Mouse (Mus musculus): ENCODE results near the gene Itsn2. TPM values are rescaled to one million over a fixed set of nuclear protein-coding genes. Genes with fewer than 3 reads are reported as not detected.

The Itsn2 gene
- polyA plus RNA-seq, 1 experiment from 2014 or later: 26.1 TPM

DNA sequence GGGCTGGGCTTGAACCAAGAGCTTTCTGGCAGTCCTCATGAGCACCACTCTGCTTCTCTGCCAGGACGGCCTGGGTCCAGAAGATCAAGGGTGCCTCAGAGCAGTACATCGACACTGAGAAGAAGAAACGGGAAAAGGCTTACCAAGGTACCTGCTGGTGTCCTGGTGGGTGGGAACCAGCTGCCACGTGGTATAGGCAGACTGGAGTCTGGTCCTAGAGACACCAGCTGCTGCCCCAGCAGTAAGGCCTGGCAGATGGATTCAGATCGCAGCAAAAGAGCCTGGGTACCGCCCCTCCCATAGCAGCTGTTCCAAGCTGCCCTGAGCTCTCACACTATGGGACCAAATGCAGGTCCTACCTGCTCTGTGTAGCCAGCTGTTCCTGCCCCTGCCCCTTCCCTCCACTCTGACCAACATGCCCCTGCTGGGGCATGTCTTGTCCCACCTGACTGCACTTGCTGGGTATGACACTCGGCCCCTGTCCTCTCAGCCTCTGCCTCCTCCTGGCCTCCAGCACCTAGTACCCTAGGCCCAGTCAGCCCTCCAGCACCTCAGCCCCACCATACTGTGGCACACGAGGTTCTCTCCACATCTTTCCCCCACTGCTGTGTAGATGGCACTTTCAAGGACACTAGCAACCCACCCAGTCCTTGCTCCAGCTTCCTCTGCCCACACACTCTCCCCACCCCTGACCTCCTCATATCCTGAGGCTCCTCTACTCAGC lies 116.6 kb downstream of the Itsn2 start:
- Histone ChIP-seq H3K27me3 (replicated peaks; ENCODE audit: control insufficient read depth, insufficient read depth, low read length) (no peaks in the 10 kb centered on the region), H3K9ac (ENCODE audit: low read depth, low read length) (no peak overlapping the region), H3K4me3 (ENCODE audit: low read depth, low read length) (no peak overlapping the region), H3K9me3 (ENCODE audit: control insufficient read depth) (no peaks in the 10 kb centered on the region), H3K4me2 (replicated peaks; ENCODE audit: low read depth) (no peak overlapping the region), H3K36me3 (ENCODE audit: control insufficient read depth, insufficient read depth) (peaks cover 68% of the 10 kb centered on the region), H3K27ac (ENCODE audit: low read depth, low read length) (no peak overlapping the region), H3K4me1 (replicated peaks; ENCODE audit: control insufficient read depth, insufficient read depth, low read length) (no peaks in the 10 kb centered on the region)
- no peak for ATAC-seq
- no peak for TF ChIP-seq CTCF (IDR thresholded peaks at IDR 0.05; ENCODE audit: low read depth)
- 75% methylated on average over 8 of the region's 8 CpGs for WGBS

DNA sequence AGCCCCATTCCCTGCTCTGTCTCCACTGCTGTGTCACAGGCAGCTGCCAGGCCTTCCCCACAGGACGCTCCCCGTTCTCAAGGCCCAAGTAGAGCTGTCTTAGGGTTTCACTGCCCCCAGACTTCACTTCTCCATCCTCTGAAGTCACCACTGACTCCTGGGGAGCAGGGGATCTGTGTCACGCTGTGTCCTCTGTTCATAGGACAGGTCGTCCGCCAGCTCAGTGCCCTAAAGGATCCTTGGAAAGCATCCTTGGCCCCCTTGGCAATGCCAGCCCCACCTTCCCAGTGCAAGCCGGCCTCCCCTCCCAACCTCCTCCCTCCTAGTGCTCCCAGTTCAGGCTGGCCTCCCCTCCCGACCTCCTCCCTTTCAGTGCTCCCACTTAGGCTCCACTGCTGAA lies 117.5 kb downstream of the Itsn2 start:
- Histone ChIP-seq H3K27ac (ENCODE audit: low read depth, low read length) (no peak overlapping the region), H3K27me3 (replicated peaks; ENCODE audit: control insufficient read depth, insufficient read depth, low read length) (no peaks in the 10 kb centered on the region), H3K9ac (ENCODE audit: low read depth, low read length) (no peak overlapping the region), H3K4me1 (replicated peaks; ENCODE audit: control insufficient read depth, insufficient read depth, low read length) (no peaks in the 10 kb centered on the region), H3K36me3 (ENCODE audit: control insufficient read depth, insufficient read depth) (peaks cover 76% of the 10 kb centered on the region), H3K9me3 (ENCODE audit: control insufficient read depth) (no peaks in the 10 kb centered on the region), H3K4me2 (replicated peaks; ENCODE audit: low read depth) (no peak overlapping the region), H3K4me3 (ENCODE audit: low read depth, low read length) (no peak overlapping the region)
- no peak for ATAC-seq
- no peak for TF ChIP-seq CTCF (IDR thresholded peaks at IDR 0.05; ENCODE audit: low read depth)
- WGBS: 90% methylated on average over 7 of the region's 7 CpGs

DNA sequence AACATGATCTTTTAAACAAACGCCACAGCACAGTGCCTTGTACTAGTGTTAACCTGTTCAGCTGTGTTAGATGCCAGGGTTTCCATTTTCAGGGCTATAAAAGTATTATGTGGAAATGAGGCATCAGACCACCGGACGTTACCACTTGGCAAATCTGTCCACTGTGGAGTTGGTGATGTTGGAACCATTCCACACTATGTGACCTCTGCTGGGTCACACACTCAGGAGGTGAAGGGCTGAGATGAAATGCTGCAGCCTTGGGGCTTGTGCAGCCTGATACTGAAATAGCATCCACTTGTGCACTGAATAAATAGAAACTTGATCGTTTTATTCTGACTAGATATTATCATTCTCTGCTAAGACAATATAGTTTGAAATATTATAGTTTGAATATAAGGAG lies 120.9 kb downstream of the Itsn2 start:
- no peak for TF ChIP-seq CTCF (IDR thresholded peaks at IDR 0.05; ENCODE audit: low read depth)
- Histone ChIP-seq H3K36me3 (ENCODE audit: control insufficient read depth, insufficient read depth) (peaks cover 61% of the 10 kb centered on the region), H3K9me3 (ENCODE audit: control insufficient read depth) (no peaks in the 10 kb centered on the region), H3K4me2 (replicated peaks; ENCODE audit: low read depth) (no peak overlapping the region), H3K4me1 (replicated peaks; ENCODE audit: control insufficient read depth, insufficient read depth, low read length) (no peaks in the 10 kb centered on the region), H3K4me3 (ENCODE audit: low read depth, low read length) (no peak overlapping the region), H3K27ac (ENCODE audit: low read depth, low read length) (no peak overlapping the region), H3K9ac (ENCODE audit: low read depth, low read length) (no peak overlapping the region), H3K27me3 (replicated peaks; ENCODE audit: control insufficient read depth, insufficient read depth, low read length) (no peaks in the 10 kb centered on the region)
- 40% methylated on average over 4 of the region's 4 CpGs for WGBS
- no peak for ATAC-seq

DNA sequence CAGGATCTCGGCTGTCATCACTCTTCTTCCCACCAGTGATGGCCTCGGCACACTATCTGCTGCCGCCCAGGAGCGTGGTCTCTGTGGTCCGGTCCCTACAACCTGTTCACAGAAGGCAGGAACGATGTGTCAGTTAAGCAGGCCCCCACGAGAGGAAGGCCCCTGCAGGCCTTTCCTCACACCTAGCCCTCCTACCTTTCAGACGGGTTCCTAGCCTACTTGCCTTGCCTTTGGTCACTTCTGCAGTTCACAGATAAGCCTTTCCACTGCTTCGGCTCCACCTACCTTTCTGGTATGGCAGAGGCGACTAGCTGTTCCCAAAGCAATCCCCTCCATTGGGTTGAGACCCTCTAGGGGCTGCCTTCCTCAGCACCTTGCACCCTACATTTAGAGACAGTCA lies 123.2 kb downstream of the Itsn2 start:
- H3K9me3 ChIP-seq (ENCODE audit: control insufficient read depth): no peaks in the 10 kb centered on the region
- no peak for ATAC-seq
- TF ChIP-seq CTCF (IDR thresholded peaks at IDR 0.05; ENCODE audit: low read depth): no peak
- H3K9ac ChIP-seq (ENCODE audit: low read depth, low read length): no peak overlapping the region
- H3K4me3 ChIP-seq (ENCODE audit: low read depth, low read length): no peak overlapping the region
- no peaks in the 10 kb centered on the region for H3K27me3 ChIP-seq (replicated peaks; ENCODE audit: control insufficient read depth, insufficient read depth, low read length)
- H3K4me1 ChIP-seq (replicated peaks; ENCODE audit: control insufficient read depth, insufficient read depth, low read length): no peaks in the 10 kb centered on the region
- H3K4me2 ChIP-seq (replicated peaks; ENCODE audit: low read depth): no peak overlapping the region
- H3K36me3 ChIP-seq (ENCODE audit: control insufficient read depth, insufficient read depth): peaks cover 41% of the 10 kb centered on the region
- 83% methylated on average over 10 of the region's 10 CpGs for WGBS
- no peak overlapping the region for H3K27ac ChIP-seq (ENCODE audit: low read depth, low read length)

DNA sequence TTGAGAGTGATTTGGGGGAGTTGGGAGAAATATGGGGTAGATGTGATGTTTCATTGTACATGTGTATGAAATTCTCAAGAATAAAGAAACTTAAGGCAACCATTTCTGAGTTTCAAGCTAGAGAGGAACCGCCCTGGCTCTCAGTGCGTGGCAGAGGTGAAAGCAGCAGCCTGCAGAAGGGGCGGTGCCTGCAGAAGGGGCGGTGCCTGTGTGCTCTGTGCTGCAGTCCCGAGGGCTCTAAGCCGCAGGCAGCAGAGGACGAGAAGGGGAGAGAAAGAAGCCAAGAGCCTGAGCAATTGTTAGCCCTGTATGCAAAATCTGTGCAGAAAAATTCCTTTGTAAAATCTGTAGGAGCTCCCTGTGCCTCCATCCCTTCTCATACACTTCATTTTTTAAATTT lies 125.0 kb downstream of the Itsn2 start:
- no peak for TF ChIP-seq CTCF (IDR thresholded peaks at IDR 0.05; ENCODE audit: low read depth)
- Histone ChIP-seq H3K27me3 (replicated peaks; ENCODE audit: control insufficient read depth, insufficient read depth, low read length) (no peaks in the 10 kb centered on the region), H3K4me3 (ENCODE audit: low read depth, low read length) (no peak overlapping the region), H3K27ac (ENCODE audit: low read depth, low read length) (no peak overlapping the region), H3K4me1 (replicated peaks; ENCODE audit: control insufficient read depth, insufficient read depth, low read length) (no peaks in the 10 kb centered on the region), H3K9me3 (ENCODE audit: control insufficient read depth) (no peaks in the 10 kb centered on the region), H3K4me2 (replicated peaks; ENCODE audit: low read depth) (peak overlapping the region; percentile 14), H3K9ac (ENCODE audit: low read depth, low read length) (no peak overlapping the region), H3K36me3 (ENCODE audit: control insufficient read depth, insufficient read depth) (peaks cover 29% of the 10 kb centered on the region)
- 3% methylated on average over 7 of the region's 7 CpGs for WGBS
- ATAC-seq: peak; percentile 72; the same call in 1 of the 2 replicates

DNA sequence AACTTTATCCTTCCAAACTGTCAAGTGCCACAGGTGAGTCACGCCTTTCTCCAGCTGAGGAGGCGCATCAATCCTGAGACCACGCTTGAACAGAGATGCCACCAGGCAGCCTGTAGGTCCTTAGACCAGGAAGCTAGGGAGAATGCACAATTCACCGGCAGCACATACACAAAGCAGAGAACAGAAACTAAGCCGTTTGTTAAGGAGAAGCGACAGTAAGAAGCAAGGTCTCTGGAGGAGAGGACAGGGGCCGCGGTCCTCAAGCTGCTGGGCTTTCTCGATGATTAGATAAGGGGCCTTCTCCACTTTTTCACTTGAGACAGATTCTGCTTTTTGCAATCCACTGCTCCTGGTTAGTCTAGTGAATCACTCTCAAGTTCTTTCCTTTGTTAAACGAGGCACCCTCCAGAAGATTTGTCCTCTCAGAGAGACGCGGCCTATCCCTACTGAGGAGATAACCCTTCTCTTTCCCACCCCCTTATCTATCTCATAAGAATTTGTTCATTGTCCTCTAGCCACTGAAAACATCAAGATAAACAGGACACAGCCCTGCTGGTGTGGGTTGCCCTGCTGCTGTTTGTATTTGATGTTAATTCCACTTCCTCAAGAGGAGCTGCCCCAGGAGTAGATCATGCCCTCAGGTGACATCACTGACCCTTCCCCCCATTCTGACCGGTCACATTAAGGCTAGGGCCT lies 126.8 kb downstream of the Itsn2 start:
- Histone ChIP-seq H3K9me3 (ENCODE audit: control insufficient read depth) (no peaks in the 10 kb centered on the region), H3K36me3 (ENCODE audit: control insufficient read depth, insufficient read depth) (peaks cover 15% of the 10 kb centered on the region; the same call in 1 of the 2 replicates), H3K4me1 (replicated peaks; ENCODE audit: control insufficient read depth, insufficient read depth, low read length) (no peaks in the 10 kb centered on the region), H3K9ac (ENCODE audit: low read depth, low read length) (no peak overlapping the region), H3K27me3 (replicated peaks; ENCODE audit: control insufficient read depth, insufficient read depth, low read length) (no peaks in the 10 kb centered on the region), H3K4me3 (ENCODE audit: low read depth, low read length) (no peak overlapping the region), H3K4me2 (replicated peaks; ENCODE audit: low read depth) (no peak overlapping the region), H3K27ac (ENCODE audit: low read depth, low read length) (no peak overlapping the region)
- TF ChIP-seq CTCF (IDR thresholded peaks at IDR 0.05; ENCODE audit: low read depth): no peak
- 54% methylated on average over 13 of the region's 13 CpGs for WGBS
- no peak for ATAC-seq

Data from intestine, postnatal 0 days (tissue).